Mouse (Mus musculus) limb, embryonic 14.5 days (tissue): ENCODE data around the gene Slc18a2. TPM values are rescaled to one million over a fixed set of nuclear protein-coding genes. Genes with fewer than 3 reads are reported as not detected.

Experiments used
- ATAC-seq: fragments of 200-750 bp; cut with Nextera tagmentation; 2 replicates; pipeline ENCODE4 v1.8.0; 2017; ENCODE audit warnings: low read depth, moderate number of reproducible peaks, moderate TSS enrichment; ENCODE audit not compliant: low FRiP score
- DNase-seq: peaks from one replicate; pipeline ENCODE4 v3.0.0-alpha.2; 2015; ENCODE audit warnings: low spot score
- H3K27ac ChIP-seq: fragments of 300-500 bp; sonication (generic); replicated peaks from 2 replicates; pipeline ENCODE4 v1.5.1; 2014; ENCODE audit warnings: low read depth, mild to moderate bottlenecking, low read length, moderate library complexity, mixed read lengths
- H3K27me3 ChIP-seq: fragments of 300-500 bp; sonication (generic); 2 replicates; pipeline ENCODE4 v1.6.1; 2014; ENCODE audit warnings: low read length, mixed read lengths; ENCODE audit not compliant: control insufficient read depth, insufficient read depth
- H3K36me3 ChIP-seq: fragments of 300-500 bp; sonication (generic); 2 replicates; pipeline ENCODE4 v1.6.1; 2014; ENCODE audit warnings: mild to moderate bottlenecking, low read length, moderate library complexity, mixed read lengths; ENCODE audit not compliant: control insufficient read depth, insufficient read depth
- H3K4me1 ChIP-seq: fragments of 300-500 bp; sonication (generic); 2 replicates; pipeline ENCODE4 v1.6.1; 2014; ENCODE audit warnings: antibody characterized with exemption, low read length, mixed read lengths; ENCODE audit not compliant: control insufficient read depth, insufficient read depth
- H3K4me2 ChIP-seq: fragments of 300-500 bp; sonication (generic); replicated peaks from 2 replicates; pipeline ENCODE4 v1.6.1; 2014; ENCODE audit warnings: low read depth, mild to moderate bottlenecking, low read length, moderate library complexity; ENCODE audit not compliant: severe bottlenecking
- H3K4me3 ChIP-seq: fragments of 300-500 bp; sonication (generic); replicated peaks from 2 replicates; pipeline ENCODE4 v1.5.1; 2014; ENCODE audit warnings: low read length
- H3K9ac ChIP-seq: fragments of 300-500 bp; sonication (generic); 2 replicates; pipeline ENCODE4 v1.6.1; 2014; ENCODE audit warnings: mild to moderate bottlenecking, low read depth, low read length, moderate library complexity; ENCODE audit not compliant: severe bottlenecking
- H3K9me3 ChIP-seq: fragments of 300-500 bp; sonication (generic); 2 replicates; pipeline ENCODE4 v1.6.1; 2016; ENCODE audit warnings: low read length; ENCODE audit not compliant: control insufficient read depth
- POLR2A ChIP-seq: fragments of 200-500 bp; IDR thresholded peaks from 2 replicates; pipeline ENCODE4 v1.8.0; 2012; ENCODE audit warnings: inconsistent platforms, mild to moderate bottlenecking, moderate library complexity, borderline replicate concordance; ENCODE audit not compliant: insufficient read depth, insufficient read length; ENCODE audit errors: extremely low read depth
- WGBS: fragments of 180-500 bp; shearing (Covaris S2); extraction: QIAGEN DNeasy Blood & Tissue Kit; methylation state at CpG from one replicate; pipeline ENCODE4 v1.1.7; 2014; 5-methylcytosine and 5-hydroxymethylcytosine counted together
- polyA plus RNA-seq, 2 experiments: library from polyadenylated mRNA; depleted of rRNA in 1 of 2; stranded (reverse) in 1 of 2; unstranded in 1 of 2; fragments of >200 nt; fragmentation: Nextera tagmentation in 1 of 2; extraction: Ambion mirVana in 1 of 2; gene quantifications; 2 replicates each; pipeline versions ENCODE4 v1.2.1 to v1.2.3; 2012 to 2014

Slc18a2 gene
- polyA plus RNA-seq, 2 experiments, result 2.6 to 8.2 TPM

DNA sequence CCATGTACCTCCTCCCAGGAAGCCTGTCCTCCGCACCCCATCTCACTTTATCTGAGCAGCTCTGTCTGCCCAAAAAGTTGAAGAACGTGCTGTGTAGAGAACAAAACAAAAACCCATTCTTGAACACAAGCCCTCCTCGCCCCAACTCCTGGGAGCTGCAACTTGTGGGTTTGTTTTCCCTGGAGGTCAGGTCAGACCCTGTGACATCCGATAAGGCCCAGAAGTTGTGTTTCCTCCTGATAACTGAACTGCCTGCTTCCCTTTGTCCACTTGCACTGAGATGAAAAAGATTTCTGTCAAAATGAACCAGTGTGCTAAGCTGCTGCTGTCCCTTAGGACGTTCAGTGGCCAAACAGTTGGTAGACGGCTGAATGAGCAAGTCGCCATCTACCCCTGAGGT, 908 bp downstream of the Slc18a2 start:
- peak overlapping the region; percentile 44; the same call in 1 of the 2 replicates for H3K4me3 ChIP-seq
- peak overlapping the region; percentile 90 for H3K4me2 ChIP-seq
- 0 out of 2 replicates have a peak, but pooled peaks cover 5% of the 10 kb centered on the region for H3K4me1 ChIP-seq
- no peak overlapping the region for H3K9ac ChIP-seq
- peaks cover 15% of the 10 kb centered on the region for H3K27me3 ChIP-seq
- no peak overlapping the region for H3K27ac ChIP-seq
- ATAC-seq (no peak), DNase-seq (no peak)
- WGBS, result 59% methylated on average over 7 of the region's 7 CpGs
- H3K36me3 ChIP-seq, result no peaks in the 10 kb centered on the region
- peaks cover 5% of the 10 kb centered on the region; the same call in 1 of the 2 replicates for H3K9me3 ChIP-seq
- no peak for TF ChIP-seq POLR2A

DNA sequence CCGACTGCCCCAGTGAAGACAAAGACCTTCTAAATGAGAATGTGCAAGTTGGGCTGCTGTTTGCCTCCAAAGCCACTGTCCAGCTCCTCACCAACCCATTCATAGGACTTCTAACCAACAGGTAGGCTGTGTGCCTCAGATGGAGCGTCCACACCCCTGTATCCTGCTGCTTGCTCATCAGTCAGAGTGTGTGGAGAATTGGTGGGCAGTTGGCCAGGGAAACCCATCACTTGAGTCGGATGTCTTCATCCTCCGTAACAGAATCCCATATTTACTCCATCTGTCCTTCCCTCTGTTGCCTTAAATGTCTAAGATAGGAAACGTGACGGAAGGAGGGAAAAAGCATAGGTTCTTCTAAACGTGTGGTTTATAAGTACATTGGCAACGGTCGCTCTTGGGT, 2.5 kb downstream of the Slc18a2 start:
- no peak for TF ChIP-seq POLR2A
- no peaks in the 10 kb centered on the region for H3K9me3 ChIP-seq

DNA sequence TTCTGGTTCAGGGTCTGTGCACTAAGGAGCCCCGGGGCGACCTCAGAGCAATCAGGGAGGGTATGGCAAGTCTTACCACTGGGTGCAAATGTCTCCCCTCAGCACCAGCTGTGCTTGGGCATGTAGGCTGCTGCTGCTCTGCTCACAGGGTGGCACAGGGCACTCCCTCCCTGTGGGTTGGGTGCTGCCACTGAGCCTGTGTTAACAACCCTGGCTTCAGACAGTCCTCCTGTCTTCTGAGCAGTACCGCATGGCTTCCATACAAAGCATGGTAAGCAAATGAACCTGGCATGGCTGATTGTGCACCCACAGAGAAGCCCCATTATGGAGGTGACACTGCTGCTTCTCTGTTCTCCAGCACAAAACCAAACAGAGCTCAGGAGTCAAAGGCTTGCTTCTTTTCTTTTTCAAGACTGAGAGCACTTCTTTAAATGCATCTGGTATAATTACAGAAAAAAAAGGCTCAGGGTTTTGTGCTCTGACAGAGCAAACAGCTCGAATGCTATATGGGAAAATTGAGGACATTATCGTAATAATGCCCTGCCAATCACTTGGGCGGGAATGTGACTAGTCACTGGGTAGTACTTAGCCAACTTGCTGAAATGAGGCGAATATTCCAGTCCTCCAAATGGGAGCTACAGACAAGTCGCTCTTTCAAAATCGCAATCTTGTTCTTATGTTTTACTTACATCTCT, 4.3 kb downstream of the Slc18a2 start:
- 0 out of 2 replicates have a peak, but pooled peaks cover 8% of the 10 kb centered on the region for H3K4me1 ChIP-seq
- H3K27me3 ChIP-seq, result peaks cover 15% of the 10 kb centered on the region
- no peak for TF ChIP-seq POLR2A
- no peak overlapping the region for H3K4me3 ChIP-seq
- ATAC-seq, result no peak
- no peak overlapping the region for H3K27ac ChIP-seq
- no peaks in the 10 kb centered on the region for H3K36me3 ChIP-seq
- DNase-seq, result no peak
- no peaks in the 10 kb centered on the region for H3K9me3 ChIP-seq
- WGBS, result 70% methylated on average over 9 of the region's 9 CpGs
- H3K9ac ChIP-seq, result no peak overlapping the region
- H3K4me2 ChIP-seq, result no peak overlapping the region

More for the DNA sequence above, 2.5 kb downstream of the Slc18a2 start:
- ATAC-seq (no peak), DNase-seq (no peak)
- no peak overlapping the region for H3K9ac ChIP-seq
- 0 out of 2 replicates have a peak, but pooled peaks cover 8% of the 10 kb centered on the region for H3K4me1 ChIP-seq
- no peak overlapping the region for H3K4me2 ChIP-seq
- no peaks in the 10 kb centered on the region for H3K36me3 ChIP-seq
- WGBS, result 88% methylated on average over 9 of the region's 9 CpGs
- no peak overlapping the region for H3K27ac ChIP-seq
- H3K4me3 ChIP-seq, result no peak overlapping the region
- H3K27me3 ChIP-seq, result peaks cover 15% of the 10 kb centered on the region

DNA sequence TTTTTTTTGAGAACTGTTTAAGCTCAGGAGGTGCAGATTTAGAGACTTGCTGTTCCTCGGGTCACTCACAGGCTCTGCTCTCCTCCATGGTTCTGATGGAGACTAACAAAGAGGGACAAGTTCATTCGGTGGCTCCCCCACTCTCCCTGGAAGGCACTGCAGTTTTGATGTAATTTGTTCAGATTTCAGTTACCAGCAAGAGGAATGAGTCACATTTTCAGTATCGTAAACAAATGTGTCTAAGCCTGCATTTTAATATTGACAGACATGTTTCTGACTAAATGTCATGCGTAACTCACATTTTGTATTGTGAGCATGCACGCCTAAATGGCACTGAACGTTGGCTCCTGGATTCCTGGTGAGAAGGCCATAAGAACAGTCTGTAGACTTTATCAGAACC, 5.2 kb downstream of the Slc18a2 start:
- TF ChIP-seq POLR2A, result no peak
- peaks cover 10% of the 10 kb centered on the region for H3K27me3 ChIP-seq
- no peak overlapping the region for H3K4me2 ChIP-seq
- H3K9ac ChIP-seq, result no peak overlapping the region
- no peaks in the 10 kb centered on the region for H3K9me3 ChIP-seq
- H3K4me3 ChIP-seq, result no peak overlapping the region
- no peaks in the 10 kb centered on the region for H3K36me3 ChIP-seq
- no peak for DNase-seq
- WGBS, result 70% methylated on average over 6 of the region's 6 CpGs
- H3K4me1 ChIP-seq, result 0 out of 2 replicates have a peak, but pooled peaks cover 3% of the 10 kb centered on the region
- no peak for ATAC-seq
- no peak overlapping the region for H3K27ac ChIP-seq

DNA sequence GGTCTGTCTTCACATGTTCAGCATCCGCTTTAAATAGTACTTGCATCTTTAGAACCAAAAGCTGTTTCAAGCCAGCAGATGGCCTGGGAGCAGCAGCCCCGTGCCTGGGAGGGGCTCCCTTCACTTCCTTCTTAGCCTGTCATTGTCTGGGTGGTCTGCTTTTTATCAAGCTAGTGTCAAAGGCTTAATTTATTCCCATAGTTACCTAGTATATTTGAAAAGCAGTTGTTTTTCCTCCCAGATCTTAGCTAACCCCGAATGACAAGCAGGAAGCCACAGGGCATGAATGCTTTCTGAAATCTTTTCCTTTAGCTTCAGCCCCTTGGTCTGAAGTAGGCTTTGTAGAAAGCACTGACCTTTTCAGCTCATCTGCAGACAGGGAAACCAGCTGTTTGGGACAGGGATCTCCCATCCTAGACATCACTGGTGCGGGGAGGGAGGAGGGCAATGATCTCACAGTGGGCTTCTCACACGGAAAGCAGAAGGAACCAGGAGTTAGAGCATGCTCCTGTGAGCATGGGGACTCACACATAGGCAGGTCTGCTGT, 6.8 kb downstream of the Slc18a2 start:
- Histone ChIP-seq H3K27me3 (no peaks in the 10 kb centered on the region), H3K4me2 (no peak overlapping the region), H3K9ac (no peak overlapping the region), H3K9me3 (no peaks in the 10 kb centered on the region), H3K27ac (no peak overlapping the region), H3K4me1 (0 out of 2 replicates have a peak, but pooled peaks cover 3% of the 10 kb centered on the region), H3K36me3 (no peaks in the 10 kb centered on the region), H3K4me3 (no peak overlapping the region)
- WGBS, result 10% methylated on average over 5 of the region's 5 CpGs
- DNase-seq, result no peak
- ATAC-seq, result no peak
- TF ChIP-seq POLR2A, result no peak
